Mouse (Mus musculus) heart, postnatal 0 days (tissue): Measurements from ENCODE around the gene Trappc6a.

ENCODE experiments used
- CTCF ChIP-seq: IDR thresholded peaks from 2 replicates; pipeline ENCODE4 v1.5.1; 2016; ENCODE audit warnings: antibody characterized with exemption, control low read depth, low read depth
- EP300 ChIP-seq: IDR thresholded peaks from 2 replicates; pipeline ENCODE4 v1.6.1; 2016; ENCODE audit warnings: antibody characterized with exemption, low read depth

GRCm38 (mm10) chr7:19557086-19557485 lies 48.9 kb downstream of the Trappc6a start:
- TF ChIP-seq EP300 (no peak), CTCF (no peak)
